Mouse (Mus musculus): ENCODE measurements at regions not wholly inside any gene's neighbourhood (a gene's known extent, or its start where the extent isn't known, plus 50 kb on each side); places are given as distances from the start of the nearest gene placed in this dataset.

- WGBS = 77% methylated on average over 8 of the region's 8 CpGs
- DNase-seq (ENCODE audit: low spot score) (no peak), ATAC-seq (ENCODE audit: insufficient read depth, low read depth) (no peak)
- TF ChIP-seq EP300 (IDR thresholded peaks at IDR 0.05; ENCODE audit: low read depth) (no peak), CTCF (IDR thresholded peaks at IDR 0.05; ENCODE audit: low read depth) (no peak)
- no peak overlapping the region for H3K9ac ChIP-seq (replicated peaks; ENCODE audit: low read depth, low read length)
- H3K4me2 ChIP-seq (ENCODE audit: low read depth, low read length) = no peak overlapping the region
- H3K4me3 ChIP-seq (ENCODE audit: low read depth, low read length) = no peak overlapping the region
- no peak overlapping the region for H3K27ac ChIP-seq (ENCODE audit: low read depth)
- no peaks in the 10 kb centered on the region for H3K36me3 ChIP-seq (replicated peaks; ENCODE audit: control insufficient read depth, insufficient read depth, low read length)
- no peaks in the 10 kb centered on the region for H3K9me3 ChIP-seq (replicated peaks; ENCODE audit: control insufficient read depth, low read length)
- no peaks in the 10 kb centered on the region for H3K4me1 ChIP-seq (ENCODE audit: control insufficient read depth, insufficient read depth)
- no peaks in the 10 kb centered on the region for H3K27me3 ChIP-seq (ENCODE audit: control insufficient read depth, insufficient read depth, low read length)
Measured at GRCm38 (mm10) chr19:23089761-23090514, 51.1 kb upstream of the Klf9 start.
